Comparison of ENCODE assay signal across 9 mouse cellular contexts in genomic region chr1:182792521-182793071, GRCm38 (mm10). TPM values are rescaled to one million over a fixed set of nuclear protein-coding genes. Genes with fewer than 3 reads are reported as not detected.
DNase-seq lines count a peak whose midpoint lies in the region; ATAC-seq and TF ChIP-seq lines count a peak whose summit lies in the region.
"Had no signal": no experiment of that assay in that cellular context is flagged by ENCODE, and none has a peak within 500 bp of the region (broad histone marks: within the 10 kb centered on the region; RNA-seq: fewer than 3 reads in every experiment).

No protein-coding gene starts in this region.

- H3K4me3 ChIP-seq in bone marrow macrophage, adult 2 months (ENCODE audit: insufficient read depth, low read length), result peak overlapping the region; percentile 36
- peak overlapping the region; percentile 30; the same call in 1 of the 2 replicates for H3K4me3 ChIP-seq in forebrain, embryonic 10.5 days
- H3K4me3 ChIP-seq in heart, embryonic 13.5 days, result peak overlapping the region; percentile 31
- no peak overlapping the region; the same call in 1 of the 2 replicates for H3K4me3 ChIP-seq in kidney, embryonic 16.5 days (ENCODE audit: low read length)
- 0 out of 2 replicates have a peak overlapping the region, but pooled peaks have one; percentile 5 for H3K4me3 ChIP-seq in limb, embryonic 15.5 days

- TF ChIP-seq POLR2A in bone marrow macrophage, adult 2 months (IDR thresholded peaks at IDR 0.05; ENCODE audit: borderline replicate concordance, low read depth, low read length), result no peak

- H3K4me1 ChIP-seq in bone marrow macrophage, adult 2 months (ENCODE audit: control insufficient read depth, insufficient read depth, low read length), result peaks cover 7% of the 10 kb centered on the region
- peaks cover 9% of the 10 kb centered on the region for H3K4me1 ChIP-seq in forebrain, embryonic 10.5 days
- H3K4me1 ChIP-seq in heart, embryonic 13.5 days, result peaks cover 44% of the 10 kb centered on the region
- H3K4me1 ChIP-seq in kidney, embryonic 16.5 days (ENCODE audit: insufficient read depth, low read length), result peaks cover 16% of the 10 kb centered on the region
- H3K4me1 ChIP-seq in limb, embryonic 15.5 days, result peaks cover 11% of the 10 kb centered on the region

- H3K9me3 ChIP-seq in forebrain, embryonic 10.5 days, result peaks cover 8% of the 10 kb centered on the region
- no peaks in the 10 kb centered on the region for H3K9me3 ChIP-seq in heart, embryonic 13.5 days
- no peaks in the 10 kb centered on the region for H3K9me3 ChIP-seq in kidney, embryonic 16.5 days (ENCODE audit: low read length)
- H3K9me3 ChIP-seq in limb, embryonic 15.5 days, result no peaks in the 10 kb centered on the region

- H3K4me2 ChIP-seq in heart, embryonic 13.5 days, result peak overlapping the region; percentile 63
- peak overlapping the region; percentile 40 for H3K4me2 ChIP-seq in kidney, embryonic 16.5 days (replicated peaks; ENCODE audit: low read depth, low read length)
- peak overlapping the region; percentile 35 for H3K4me2 ChIP-seq in limb, embryonic 15.5 days

- H3K27me3 ChIP-seq in forebrain, embryonic 10.5 days (ENCODE audit: poor library complexity, severe bottlenecking), result 0 out of 2 replicates have a peak, but pooled peaks cover 3% of the 10 kb centered on the region
- H3K27me3 ChIP-seq in heart, embryonic 13.5 days (replicated peaks), result no peaks in the 10 kb centered on the region
- no peaks in the 10 kb centered on the region for H3K27me3 ChIP-seq in kidney, embryonic 16.5 days (ENCODE audit: insufficient read depth, low read length)
- H3K27me3 ChIP-seq in limb, embryonic 15.5 days, result no peaks in the 10 kb centered on the region

- no peaks in the 10 kb centered on the region for H3K36me3 ChIP-seq in forebrain, embryonic 10.5 days (replicated peaks)
- no peaks in the 10 kb centered on the region for H3K36me3 ChIP-seq in heart, embryonic 13.5 days
- no peaks in the 10 kb centered on the region for H3K36me3 ChIP-seq in kidney, embryonic 16.5 days (ENCODE audit: insufficient read depth, low read length)
- H3K36me3 ChIP-seq in limb, embryonic 15.5 days, result no peaks in the 10 kb centered on the region

- peak overlapping the region; percentile 61 for H3K9ac ChIP-seq in heart, embryonic 13.5 days
- no peak overlapping the region for H3K9ac ChIP-seq in kidney, embryonic 16.5 days (replicated peaks; ENCODE audit: low read length)
- no peak overlapping the region for H3K9ac ChIP-seq in limb, embryonic 15.5 days

- peak; percentile 40; the same call in 1 of the 2 replicates for ATAC-seq in heart, embryonic 13.5 days (ENCODE audit: extremely low read depth, insufficient number of reproducible peaks, low FRiP score, low TSS enrichment)
- peak; percentile 88 for ATAC-seq in kidney, embryonic 16.5 days (ENCODE audit: low FRiP score, low TSS enrichment)
- no peak for ATAC-seq in limb, embryonic 15.5 days (ENCODE audit: insufficient number of reproducible peaks, low FRiP score, low TSS enrichment, low read depth)
- peak; percentile 20; the same call in 1 of the 2 replicates for ATAC-seq in monocyte, adult 5-6 weeks (replicated peaks; ENCODE audit: insufficient number of reproducible peaks, low FRiP score, low TSS enrichment, poor library complexity, severe bottlenecking)

- peak overlapping the region; percentile 43 for H3K27ac ChIP-seq in bone marrow macrophage, adult 2 months (ENCODE audit: insufficient read depth, low read depth, low read length)
- no peak overlapping the region; the same call in 1 of the 2 replicates for H3K27ac ChIP-seq in forebrain, embryonic 10.5 days
- H3K27ac ChIP-seq in heart, embryonic 13.5 days (replicated peaks), result peak overlapping the region; percentile 83
- H3K27ac ChIP-seq in kidney, embryonic 16.5 days (ENCODE audit: low read length), result peak overlapping the region; percentile 64; the same call in 1 of the 2 replicates
- peak overlapping the region; percentile 77 for H3K27ac ChIP-seq in limb, embryonic 15.5 days

- peak; percentile 92 for DNase-seq in A20 (ENCODE audit: low read depth, low spot score)
- DNase-seq in forebrain, embryonic 10.5 days (ENCODE audit: extremely low spot score, low spot score), result peak; percentile 67
- peak; percentile 84 for DNase-seq in testis, postnatal 10 days (ENCODE audit: low spot score)

- TF ChIP-seq CTCF in bone marrow macrophage, adult 2 months (IDR thresholded peaks at IDR 0.05; ENCODE audit: low read depth, low read length), result peak; percentile 54

- WGBS in forebrain, embryonic 10.5 days, result 24% methylated on average over 16 of the region's 16 CpGs
- WGBS in heart, embryonic 13.5 days, result 5% methylated on average over 16 of the region's 16 CpGs
- WGBS in kidney, embryonic 16.5 days, result 11% methylated on average over 16 of the region's 16 CpGs
- WGBS in limb, embryonic 15.5 days, result 6% methylated on average over 16 of the region's 16 CpGs

RNA-seq across cellular contexts. Expression of gene Susd4, which starts 28.9 kb away (rescaled TPM):
- polyA plus RNA-seq in bone marrow macrophage, adult 2 months (2012; ENCODE audit: insufficient read depth, insufficient read length, missing spikeins), result not detected in 2 replicates
- polyA plus RNA-seq in forebrain, embryonic 10.5 days (2016; fragmentation: Nextera tagmentation; extraction: Ambion mirVana), result 10.5 and 13.9 TPM in 2 replicates
- 4.9 and 5.5 TPM in 2 replicates for polyA plus RNA-seq in heart, embryonic 13.5 days (2015; fragmentation: Nextera tagmentation; extraction: Ambion mirVana)
- polyA plus RNA-seq in kidney, embryonic 16.5 days (2015; fragmentation: Nextera tagmentation; extraction: Ambion mirVana), result 25.7 and 26.4 TPM in 2 replicates
- 12.8 and 14.4 TPM in 2 replicates for polyA plus RNA-seq in limb, embryonic 15.5 days (2015; fragmentation: Nextera tagmentation; extraction: Ambion mirVana)
- not detected in 3 replicates for total RNA-seq in monocyte, adult 5-6 weeks (2017)

RNA-seq across cellular contexts. Expression of gene Ccdc185, which starts 43.6 kb away (rescaled TPM):
- polyA plus RNA-seq in bone marrow macrophage, adult 2 months (2012; ENCODE audit: insufficient read depth, insufficient read length, missing spikeins), result not detected in 2 replicates
- not detected in 2 replicates for polyA plus RNA-seq in forebrain, embryonic 10.5 days (2016; fragmentation: Nextera tagmentation; extraction: Ambion mirVana)
- not detected in 2 replicates for polyA plus RNA-seq in heart, embryonic 13.5 days (2015; fragmentation: Nextera tagmentation; extraction: Ambion mirVana)
- polyA plus RNA-seq in kidney, embryonic 16.5 days (2015; fragmentation: Nextera tagmentation; extraction: Ambion mirVana), result not detected in 2 replicates
- polyA plus RNA-seq in limb, embryonic 15.5 days (2015; fragmentation: Nextera tagmentation; extraction: Ambion mirVana), result not detected in 2 replicates
- total RNA-seq in monocyte, adult 5-6 weeks (2017), result 0.67 TPM in 1 of 3 replicates, not detected in the others
- total RNA-seq: adrenal gland, postnatal 4 days had no signal
